Mouse (Mus musculus): Measurements from ENCODE around the gene Magohb.

- TF ChIP-seq CTCF (IDR thresholded peaks at IDR 0.05; ENCODE audit: extremely low read depth, insufficient read depth, insufficient read length, insufficient replicate concordance): no peak
- TF ChIP-seq POLR2A (IDR thresholded peaks at IDR 0.05; ENCODE audit: low read depth, low read length): no peak
Observed at GRCm38 (mm10) chr6:131316155-131317101, 23.4 kb upstream of the Magohb start.

Data from spleen, adult 2 months (tissue).